Mouse (Mus musculus) kidney, postnatal 0 days (tissue): Measurements from ENCODE around the gene Adamtsl5. TPM values are rescaled to one million over a fixed set of nuclear protein-coding genes. Genes with fewer than 3 reads are reported as not detected.

Experiments
- ATAC-seq: fragments of 200-750 bp; cut with Nextera tagmentation; replicated peaks from 2 replicates; pipeline ENCODE4 v1.8.0; 2017; ENCODE audit warnings: low read depth, moderate number of reproducible peaks, moderate TSS enrichment, moderate library complexity; ENCODE audit not compliant: low FRiP score
- DNase-seq: peaks from one replicate; pipeline ENCODE4 v3.0.0-alpha.2; 2016; ENCODE audit warnings: low spot score
- H3K27ac ChIP-seq: fragments of 300-500 bp; sonication (generic); 2 replicates; pipeline ENCODE4 v1.5.1; 2014; ENCODE audit warnings: mild to moderate bottlenecking
- H3K27me3 ChIP-seq: fragments of 300-500 bp; sonication (generic); 2 replicates; pipeline ENCODE4 v1.6.1; 2014; ENCODE audit warnings: low read length, mixed read lengths; ENCODE audit not compliant: insufficient read depth
- H3K36me3 ChIP-seq: fragments of 300-500 bp; sonication (generic); 2 replicates; pipeline ENCODE4 v1.6.1; 2014; ENCODE audit warnings: low read length, mixed read lengths; ENCODE audit not compliant: insufficient read depth
- H3K4me1 ChIP-seq: fragments of 300-500 bp; sonication (generic); replicated peaks from 2 replicates; pipeline ENCODE4 v1.6.1; 2014; ENCODE audit warnings: antibody characterized with exemption, low read length, mixed read lengths; ENCODE audit not compliant: insufficient read depth
- H3K4me2 ChIP-seq: fragments of 300-500 bp; sonication (generic); 2 replicates; pipeline ENCODE4 v1.6.1; 2014; ENCODE audit warnings: mild to moderate bottlenecking, low read length, moderate library complexity, mixed read lengths
- H3K4me3 ChIP-seq: fragments of 300-500 bp; sonication (generic); replicated peaks from 2 replicates; pipeline ENCODE4 v1.5.1; 2014; ENCODE audit warnings: low read depth, low read length
- H3K9ac ChIP-seq: fragments of 300-500 bp; sonication (generic); 2 replicates; pipeline ENCODE4 v1.6.1; 2014; ENCODE audit warnings: low read depth, low read length
- H3K9me3 ChIP-seq: fragments of 300-500 bp; sonication (generic); replicated peaks from 2 replicates; pipeline ENCODE4 v1.6.1; 2016; ENCODE audit warnings: low read length, inconsistent platforms, mixed read lengths
- CTCF ChIP-seq: IDR thresholded peaks from 2 replicates; pipeline ENCODE4 v1.5.1; 2016; ENCODE audit warnings: antibody characterized with exemption, low read depth, mild to moderate bottlenecking, moderate library complexity
- WGBS: fragments of 180-500 bp; shearing (Covaris S2); extraction: QIAGEN DNeasy Blood & Tissue Kit; methylation state at CpG from one replicate; pipeline ENCODE4 v1.1.7; 2014; 5-methylcytosine and 5-hydroxymethylcytosine counted together
- polyA plus RNA-seq: library from polyadenylated mRNA; unstranded; fragments of >200 nt; fragmentation: Nextera tagmentation; extraction: Ambion mirVana; gene quantifications from 2 replicates; pipeline ENCODE4 v1.2.1, GENCODE M21; 2015

Gene Adamtsl5
- polyA plus RNA-seq, 1 experiment from 2014 or later = 3.0 TPM

DNA sequence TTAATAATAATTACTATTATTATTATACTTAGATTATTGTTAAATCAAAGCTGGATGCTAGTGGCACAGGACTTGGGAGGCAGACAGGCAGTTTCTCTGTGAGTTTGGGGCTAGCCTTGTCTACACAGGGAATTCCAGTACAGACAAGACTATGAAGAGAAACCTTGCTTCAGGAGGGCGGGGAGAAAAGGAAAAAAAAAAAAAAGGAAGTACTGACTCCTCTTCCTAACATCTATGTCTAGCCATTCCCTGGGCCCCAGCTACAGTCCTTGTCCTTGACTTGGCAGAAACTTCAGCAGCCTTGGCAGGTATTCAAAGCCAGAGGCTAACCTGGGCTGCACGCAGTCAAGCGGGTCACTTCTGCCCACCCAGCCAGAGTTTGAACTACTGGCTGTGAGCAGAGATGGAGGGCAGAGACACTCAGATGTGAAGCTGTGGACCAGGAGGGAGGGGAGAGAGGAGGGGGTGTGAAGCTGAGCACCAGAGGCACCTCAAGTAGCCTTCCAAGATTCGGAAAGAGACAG lies 41.0 kb upstream of the Adamtsl5 start:
- no peak overlapping the region for H3K27ac ChIP-seq
- no peaks in the 10 kb centered on the region for H3K27me3 ChIP-seq
- peaks cover 16% of the 10 kb centered on the region for H3K4me1 ChIP-seq
- no peak for TF ChIP-seq CTCF
- no peaks in the 10 kb centered on the region for H3K9me3 ChIP-seq
- H3K4me3 ChIP-seq = no peak overlapping the region
- WGBS = 65% methylated on average over 4 of the region's 4 CpGs
- ATAC-seq (no peak), DNase-seq (no peak)
- H3K4me2 ChIP-seq = no peak overlapping the region
- H3K9ac ChIP-seq = no peak overlapping the region
- peaks cover 29% of the 10 kb centered on the region for H3K36me3 ChIP-seq

DNA sequence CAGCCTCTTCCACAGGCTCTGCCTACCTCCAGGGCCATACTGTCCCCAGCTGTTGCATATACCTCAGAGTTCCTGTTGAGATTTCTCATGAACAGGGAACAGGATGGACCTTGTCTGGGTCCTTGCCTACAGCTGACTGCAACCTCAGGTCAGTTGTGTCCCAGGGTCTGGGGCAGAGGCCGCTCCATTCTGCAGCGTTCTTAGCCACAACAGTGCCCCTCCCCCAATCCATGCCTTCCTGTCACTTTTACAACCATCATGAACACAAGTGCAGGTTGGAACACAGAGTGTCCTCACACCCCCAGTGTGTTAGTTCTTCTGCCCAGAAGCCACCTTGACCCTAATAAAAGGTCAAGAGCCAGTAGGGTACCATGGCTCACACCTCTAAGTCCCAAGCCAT lies 40.5 kb upstream of the Adamtsl5 start:
- Histone ChIP-seq H3K27ac (no peak overlapping the region), H3K36me3 (peaks cover 24% of the 10 kb centered on the region), H3K4me1 (peaks cover 21% of the 10 kb centered on the region), H3K4me2 (no peak overlapping the region), H3K27me3 (no peaks in the 10 kb centered on the region), H3K4me3 (no peak overlapping the region), H3K9me3 (no peaks in the 10 kb centered on the region), H3K9ac (0 out of 2 replicates have a peak overlapping the region, but pooled peaks have one; percentile 93)
- ATAC-seq = no peak
- WGBS = 15% methylated on average over 2 of the region's 2 CpGs
- TF ChIP-seq CTCF = no peak
- DNase-seq = no peak

DNA sequence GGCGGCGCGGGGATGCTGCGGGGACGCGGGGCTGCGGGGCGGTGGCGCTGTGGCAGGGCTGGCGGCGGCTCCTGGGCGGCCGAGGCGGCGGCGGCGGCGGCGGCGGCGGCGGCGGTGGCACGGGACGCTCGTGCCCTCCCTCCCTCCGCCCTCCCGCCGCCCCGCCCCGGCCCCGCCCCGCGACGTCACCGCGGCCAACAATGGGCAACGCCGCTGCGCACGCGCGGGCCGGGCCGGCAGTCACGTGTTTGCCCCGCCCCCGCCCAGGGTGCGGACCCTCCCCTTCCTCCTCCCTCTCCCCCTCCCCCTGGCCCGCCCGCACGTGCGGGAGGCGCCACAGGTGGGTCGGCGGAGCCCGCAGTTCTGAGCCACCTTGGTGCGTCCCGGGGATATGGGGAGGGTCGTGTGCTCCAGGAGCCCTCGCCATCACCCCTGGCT lies 39.3 kb upstream of the Adamtsl5 start, which contains the start of gene Mex3d:
Gene Mex3d, minus strand, starts transcription at position 138 of the 438 bp plus-strand sequence.
- H3K9me3 ChIP-seq = no peaks in the 10 kb centered on the region
- peaks cover 16% of the 10 kb centered on the region for H3K36me3 ChIP-seq
- H3K4me2 ChIP-seq = peak within 1 kb of the TSS; percentile 96
- peaks cover 27% of the 10 kb centered on the region for H3K4me1 ChIP-seq
- peak within 1 kb of the TSS; percentile 93 for H3K9ac ChIP-seq
- no peaks in the 10 kb centered on the region for H3K27me3 ChIP-seq
- no peak for TF ChIP-seq CTCF
- WGBS = under 1% methylated on average over 18 of the region's 61 CpGs
- peak; percentile 89 for DNase-seq
- H3K4me3 ChIP-seq = peak within 1 kb of the TSS; percentile 87
- peak within 1 kb of the TSS; percentile 80 for H3K27ac ChIP-seq
- peak; percentile 22 for ATAC-seq

DNA sequence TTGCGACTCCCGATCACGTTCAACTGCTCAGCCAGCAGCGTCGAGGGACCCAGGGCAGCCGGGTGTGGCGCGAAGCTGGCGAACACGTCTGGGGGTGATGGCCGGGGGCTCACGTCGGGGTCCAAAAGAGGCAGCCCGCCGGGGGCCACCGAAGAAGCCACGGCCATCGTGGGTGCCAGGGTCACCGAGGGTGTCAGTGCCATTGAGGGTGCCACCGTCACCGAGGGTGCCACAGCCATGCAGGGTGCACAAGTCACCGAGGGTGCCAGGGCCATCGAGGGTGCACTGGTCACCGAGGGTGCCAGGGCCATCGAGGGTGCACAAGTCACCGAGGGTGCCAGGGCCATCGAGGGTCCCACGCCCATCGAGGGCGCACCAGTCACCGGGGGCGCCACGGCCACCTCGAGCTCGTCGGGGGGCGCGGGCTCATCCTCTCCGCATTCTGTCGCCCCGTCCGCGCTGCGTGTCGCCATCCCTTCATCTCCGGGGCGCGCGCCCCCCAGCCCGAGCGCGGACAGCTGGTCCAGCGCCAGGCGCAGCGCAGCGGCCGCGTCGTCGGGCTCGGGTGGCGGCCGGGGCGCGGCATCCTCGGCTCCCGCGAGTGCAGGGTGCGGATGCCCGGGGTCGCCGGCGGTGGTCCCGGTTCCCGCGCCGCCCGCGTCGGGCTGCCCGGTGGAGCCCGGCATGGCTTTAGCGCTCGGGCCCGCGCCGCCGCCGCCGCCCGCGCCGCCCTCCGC lies 38.7 kb upstream of the Adamtsl5 start:
- DNase-seq (no peak), ATAC-seq (peak; percentile 12; the same call in 1 of the 2 replicates)
- peaks cover 14% of the 10 kb centered on the region for H3K36me3 ChIP-seq
- H3K4me1 ChIP-seq = peaks cover 27% of the 10 kb centered on the region
- H3K27ac ChIP-seq = peak overlapping the region; percentile 78
- TF ChIP-seq CTCF = no peak
- H3K9ac ChIP-seq = peak overlapping the region; percentile 93
- peak overlapping the region; percentile 96 for H3K4me2 ChIP-seq
- peak overlapping the region; percentile 87 for H3K4me3 ChIP-seq
- no peaks in the 10 kb centered on the region for H3K27me3 ChIP-seq
- under 1% methylated on average over 83 of the region's 94 CpGs for WGBS
- no peaks in the 10 kb centered on the region for H3K9me3 ChIP-seq

DNA sequence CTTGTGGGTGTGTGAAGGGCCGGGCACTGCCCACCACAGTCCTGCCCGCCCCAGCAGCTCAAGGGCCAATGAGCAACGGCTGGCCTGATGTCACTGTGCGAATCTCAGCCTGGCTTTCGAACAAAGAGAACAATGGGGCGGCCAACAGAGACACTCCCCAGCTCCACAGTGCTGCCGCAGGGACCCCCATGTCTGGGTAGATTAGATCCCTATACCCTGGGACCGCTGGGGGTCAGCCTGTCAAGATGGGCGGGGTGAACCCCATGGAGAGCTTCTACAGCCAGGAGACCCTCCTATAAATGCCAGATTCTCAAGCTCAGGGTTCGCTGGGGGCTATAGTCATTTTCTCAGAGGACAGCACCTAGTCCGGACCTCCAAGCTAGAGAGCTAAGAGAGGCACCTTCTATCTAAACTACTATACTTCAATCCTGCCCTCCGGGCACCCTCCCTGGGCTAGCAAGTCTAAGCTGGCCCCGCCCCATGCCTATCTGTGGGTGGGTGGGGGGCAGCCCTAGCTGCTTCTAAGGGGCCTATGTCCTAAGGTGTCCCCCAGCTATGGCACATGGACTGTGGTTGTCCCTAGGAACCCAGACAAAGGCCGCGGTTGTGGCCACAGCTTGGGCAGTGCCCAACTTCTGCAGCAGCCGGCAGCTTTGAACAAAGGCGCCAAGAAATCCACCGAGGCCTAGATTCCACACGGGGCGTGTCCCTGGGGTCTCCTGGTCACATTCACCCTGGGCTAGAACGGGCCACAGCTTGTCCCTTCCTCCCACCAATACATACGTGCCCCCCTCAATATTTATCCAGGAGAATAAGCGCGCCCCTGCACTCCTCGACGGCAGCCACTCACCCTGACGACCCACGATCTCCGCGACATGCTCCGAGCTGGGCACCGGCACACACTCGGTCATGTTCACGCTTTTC lies 37.9 kb upstream of the Adamtsl5 start:
- WGBS = 0% methylated on average over 34 of the region's 34 CpGs
- no peak for TF ChIP-seq CTCF
- ATAC-seq (peak; percentile 22), DNase-seq (peak; percentile 84)
- Histone ChIP-seq H3K27ac (peak overlapping the region; percentile 78), H3K9me3 (no peaks in the 10 kb centered on the region), H3K4me2 (peak overlapping the region; percentile 96), H3K4me3 (peak overlapping the region; percentile 87), H3K27me3 (no peaks in the 10 kb centered on the region), H3K9ac (peak overlapping the region; percentile 93), H3K4me1 (peaks cover 27% of the 10 kb centered on the region), H3K36me3 (peaks cover 14% of the 10 kb centered on the region)

DNA sequence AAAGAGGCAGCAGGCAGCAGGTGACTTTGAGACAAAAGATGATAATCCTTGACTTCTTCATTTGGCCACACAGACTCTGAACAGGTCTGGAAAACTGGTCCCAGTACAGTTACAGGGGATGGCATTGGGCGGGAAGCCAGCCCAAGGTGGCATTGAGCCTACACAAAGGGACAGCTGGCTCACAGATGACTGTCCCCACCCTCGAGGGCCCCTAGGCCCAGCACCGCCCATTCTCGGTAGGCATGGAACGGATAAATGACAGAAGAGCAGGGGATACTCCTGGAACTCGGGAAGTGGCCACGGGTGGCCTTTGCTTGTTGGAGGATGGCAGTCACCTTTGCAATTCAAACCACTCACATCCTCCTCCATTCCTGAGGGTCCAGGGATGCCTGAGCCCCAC lies 37.1 kb upstream of the Adamtsl5 start:
- DNase-seq = no peak
- no peaks in the 10 kb centered on the region for H3K27me3 ChIP-seq
- H3K9me3 ChIP-seq = no peaks in the 10 kb centered on the region
- peak overlapping the region; percentile 93; the same call in 1 of the 2 replicates for H3K9ac ChIP-seq
- H3K27ac ChIP-seq = peak overlapping the region; percentile 78; the same call in 1 of the 2 replicates
- no peak for ATAC-seq
- H3K4me3 ChIP-seq = peak overlapping the region; percentile 87
- no peak for TF ChIP-seq CTCF
- WGBS = 16% methylated on average over 7 of the region's 7 CpGs
- peaks cover 27% of the 10 kb centered on the region for H3K4me1 ChIP-seq
- H3K4me2 ChIP-seq = peak overlapping the region; percentile 96
- peaks cover 16% of the 10 kb centered on the region for H3K36me3 ChIP-seq
